Comparison of ENCODE assay signal across 12 mouse cellular contexts in genomic region chr14:86786866-86787265, GRCm38 (mm10).
A peak's percentile ranks its signal among the peaks of the same experiment; 100 is the strongest.
DNase-seq lines count a peak whose midpoint lies in the region; ATAC-seq lines count a peak whose summit lies in the region.
"Had no signal": no experiment of that assay in that cellular context is flagged by ENCODE, and none has a peak within 500 bp of the region (broad histone marks: within the 10 kb centered on the region; RNA-seq: fewer than 3 reads in every experiment).

No protein-coding gene starts in this region.

- no peak overlapping the region for H3K27ac ChIP-seq in neural tube, embryonic 15.5 days (replicated peaks)
- no peak overlapping the region for H3K27ac ChIP-seq in hindbrain, embryonic 16.5 days (ENCODE audit: low read depth, low read length)
- H3K27ac ChIP-seq: liver, embryonic 15.5 days had no signal

- H3K4me1 ChIP-seq in neural tube, embryonic 15.5 days, result peaks cover 4% of the 10 kb centered on the region; the same call in 1 of the 2 replicates
- no peaks in the 10 kb centered on the region for H3K4me1 ChIP-seq in hindbrain, embryonic 16.5 days (ENCODE audit: control insufficient read depth, insufficient read depth, low read depth, low read length)
- H3K4me1 ChIP-seq: liver, embryonic 15.5 days had no signal

- no peak overlapping the region for H3K9ac ChIP-seq in neural tube, embryonic 15.5 days (replicated peaks)
- H3K9ac ChIP-seq in hindbrain, embryonic 16.5 days (ENCODE audit: low read depth, low read length), result no peak overlapping the region
- H3K9ac ChIP-seq: liver, embryonic 15.5 days had no signal

- H3K36me3 ChIP-seq in neural tube, embryonic 15.5 days, result no peaks in the 10 kb centered on the region
- H3K36me3 ChIP-seq in hindbrain, embryonic 16.5 days (ENCODE audit: control insufficient read depth, insufficient read depth, low read length), result no peaks in the 10 kb centered on the region
- H3K36me3 ChIP-seq: liver, embryonic 15.5 days had no signal

- H3K27me3 ChIP-seq in neural tube, embryonic 15.5 days (replicated peaks), result no peaks in the 10 kb centered on the region
- H3K27me3 ChIP-seq in hindbrain, embryonic 16.5 days (replicated peaks; ENCODE audit: control insufficient read depth, insufficient read depth, low read length), result no peaks in the 10 kb centered on the region
- H3K27me3 ChIP-seq: liver, embryonic 15.5 days; megakaryocyte, embryonic 14.5 days had no signal

- WGBS in neural tube, embryonic 15.5 days, result 28% methylated on average over 8 of the region's 8 CpGs
- 24% methylated on average over 8 of the region's 8 CpGs for WGBS in hindbrain, embryonic 16.5 days

- no peak overlapping the region for H3K4me2 ChIP-seq in neural tube, embryonic 15.5 days
- H3K4me2 ChIP-seq in hindbrain, embryonic 16.5 days (ENCODE audit: low read length), result no peak overlapping the region
- H3K4me2 ChIP-seq: liver, embryonic 15.5 days had no signal

- peak; percentile 16 for DNase-seq in cerebellum, adult 9-11 months
- no peak for DNase-seq in cerebellum, adult 9-10 months
- peak; percentile 45 for DNase-seq in neural tube, embryonic 10.5 days (ENCODE audit: extremely low spot score, low spot score)
- no peak for DNase-seq in spleen, postnatal 4 days (ENCODE audit: low spot score in 2 of 2)
- DNase-seq in adrenal gland, postnatal 14 days, result no peak
- DNase-seq in urinary bladder, postnatal 14 days (ENCODE audit: low spot score), result no peak
- DNase-seq: heart, postnatal 14 days; kidney, adult 8-10 months had no signal

- ATAC-seq in neural tube, embryonic 15.5 days (ENCODE audit: low FRiP score), result no peak
- peak; percentile 78 for ATAC-seq in hindbrain, embryonic 16.5 days

- H3K4me3 ChIP-seq in neural tube, embryonic 15.5 days (replicated peaks), result no peak overlapping the region
- H3K4me3 ChIP-seq in hindbrain, embryonic 16.5 days (ENCODE audit: low read length), result no peak overlapping the region
- H3K4me3 ChIP-seq: liver, embryonic 15.5 days; megakaryocyte, embryonic 14.5 days had no signal

- no peaks in the 10 kb centered on the region for H3K9me3 ChIP-seq in neural tube, embryonic 15.5 days (replicated peaks)
- H3K9me3 ChIP-seq in hindbrain, embryonic 16.5 days (ENCODE audit: control insufficient read depth, low read length), result no peaks in the 10 kb centered on the region
- H3K9me3 ChIP-seq: liver, embryonic 15.5 days; megakaryocyte, embryonic 14.5 days had no signal

Comparison
In these comparisons a context has a peak if more than half of its experiments do, and no peak if none do; other contexts are left out.
1. DNase-seq: peak in cerebellum, adult 9-11 months (single experiment) and neural tube, embryonic 10.5 days (single experiment); none in cerebellum, adult 9-10 months (single experiment), spleen, postnatal 4 days (0 of 2), adrenal gland, postnatal 14 days (single experiment) and urinary bladder, postnatal 14 days (single experiment).